Mouse (Mus musculus): ENCODE results near the gene Ltn1. TPM values are rescaled to one million over a fixed set of nuclear protein-coding genes. Genes with fewer than 3 reads are reported as not detected.

Ltn1 gene
- total RNA-seq (2021): 10 to 100 TPM; 44.9 to 46.5 TPM

DNA sequence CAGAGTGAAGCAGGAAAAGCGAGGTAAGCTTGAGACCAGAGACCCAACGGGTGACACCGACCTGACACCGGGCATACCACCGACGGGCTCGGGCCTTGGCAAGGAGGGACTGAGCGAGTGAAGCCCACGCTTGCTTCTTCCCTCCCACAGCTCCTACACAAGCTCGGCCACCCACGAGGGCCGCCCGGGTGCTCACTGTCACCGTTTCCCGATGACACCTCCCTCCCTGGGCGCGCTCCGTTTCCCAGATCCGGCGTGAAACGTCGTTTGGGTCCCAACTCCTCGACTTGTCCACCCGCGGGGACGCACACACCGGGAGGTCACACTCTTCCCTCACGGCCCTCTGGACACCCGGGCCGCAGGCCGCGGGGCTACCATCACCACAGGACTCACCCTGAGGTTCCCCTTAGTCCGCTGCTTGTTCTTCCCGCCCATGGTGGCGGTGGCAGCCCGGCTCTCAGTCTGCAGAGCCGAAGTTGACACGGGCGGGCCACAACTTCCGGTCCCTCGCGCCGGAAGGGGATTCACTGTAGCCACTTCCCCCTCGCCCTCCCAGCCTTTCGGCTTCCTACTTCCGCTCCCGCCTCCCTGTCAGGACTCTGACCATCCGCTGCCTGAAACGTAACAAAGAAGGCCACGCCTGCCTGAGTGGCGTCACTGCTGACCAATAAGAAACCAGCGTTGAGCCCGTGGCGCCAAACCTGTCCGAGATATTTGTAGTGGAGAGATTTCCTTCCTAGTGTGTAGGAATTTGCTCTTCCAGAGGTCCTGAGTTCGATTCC is at the start of gene Ltn1:
Ltn1 (minus strand) TSS at position 580 of the 782 bp plus-strand sequence.
- peak; percentile 88 to 97 for DNase-seq (ENCODE audit: extremely low spot score in 1 of 2, low spot score in 1 of 2)

DNA sequence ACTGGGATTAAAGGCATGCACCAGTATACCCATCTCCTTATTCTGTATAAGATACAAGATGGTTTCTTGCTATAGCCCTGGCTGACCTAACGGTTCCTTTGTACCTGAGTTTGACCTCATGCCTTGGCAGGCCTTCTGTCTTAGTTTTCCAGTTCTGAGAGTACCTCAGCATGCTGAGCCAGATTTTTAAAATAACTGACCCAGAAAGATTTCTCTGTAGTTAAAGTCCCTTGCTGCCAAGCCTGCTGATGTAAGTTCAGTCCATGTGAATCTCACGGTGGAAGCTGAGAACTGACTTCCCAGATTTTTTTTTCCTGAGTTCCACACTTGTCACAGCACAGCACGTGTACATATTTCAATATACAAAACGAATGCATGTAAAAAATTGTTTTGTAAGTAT is 38.2 kb upstream of the Ltn1 start:
- no peak for DNase-seq (ENCODE audit: extremely low spot score in 1 of 2, low spot score in 1 of 2)

DNA sequence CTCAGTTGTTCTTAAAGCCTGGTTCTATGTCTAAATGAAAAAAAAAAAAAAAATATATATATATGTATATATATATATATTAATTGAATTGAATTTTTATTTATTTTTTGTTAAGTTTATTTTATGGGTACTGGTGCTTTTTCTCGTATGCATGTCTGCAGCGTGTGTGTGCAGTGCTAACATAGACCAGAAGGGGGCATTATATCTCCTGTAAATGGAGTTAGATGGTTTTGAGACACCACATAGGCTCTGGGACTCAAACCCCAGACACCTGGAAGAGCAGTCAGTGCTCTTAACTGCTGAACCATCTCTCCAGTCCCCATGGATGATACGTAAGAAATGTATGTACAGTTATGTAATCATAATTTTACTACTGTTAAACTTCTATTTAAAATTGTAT is 26.3 kb upstream of the Ltn1 start:
- no peak for DNase-seq (ENCODE audit: extremely low spot score in 1 of 2, low spot score in 1 of 2)

DNA sequence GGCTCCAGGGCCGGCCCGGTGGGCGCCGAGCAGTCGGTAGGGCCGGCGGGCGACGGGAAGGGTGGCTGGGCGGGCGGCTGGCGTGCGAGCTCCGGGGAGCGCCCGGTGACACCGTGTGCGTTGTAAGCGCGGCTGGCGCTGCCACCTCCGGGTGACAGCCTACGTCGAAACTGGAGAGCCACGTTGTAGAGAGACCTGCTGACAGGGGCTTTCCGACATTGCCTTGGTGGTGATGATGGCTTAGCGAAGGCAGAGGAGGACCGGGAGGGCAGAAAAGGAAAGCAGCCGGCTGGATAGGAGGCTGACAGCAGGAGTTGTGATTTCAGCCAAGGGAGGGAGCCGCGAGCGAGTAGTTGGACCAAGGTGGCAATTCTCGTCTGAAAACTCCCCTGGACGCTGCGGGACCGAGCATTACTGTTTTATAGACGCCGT is 22.8 kb upstream of the Ltn1 start:
- peak in 1 of 2 experiments; percentile 20 for DNase-seq (ENCODE audit: extremely low spot score in 1 of 2, low spot score in 1 of 2)

DNA sequence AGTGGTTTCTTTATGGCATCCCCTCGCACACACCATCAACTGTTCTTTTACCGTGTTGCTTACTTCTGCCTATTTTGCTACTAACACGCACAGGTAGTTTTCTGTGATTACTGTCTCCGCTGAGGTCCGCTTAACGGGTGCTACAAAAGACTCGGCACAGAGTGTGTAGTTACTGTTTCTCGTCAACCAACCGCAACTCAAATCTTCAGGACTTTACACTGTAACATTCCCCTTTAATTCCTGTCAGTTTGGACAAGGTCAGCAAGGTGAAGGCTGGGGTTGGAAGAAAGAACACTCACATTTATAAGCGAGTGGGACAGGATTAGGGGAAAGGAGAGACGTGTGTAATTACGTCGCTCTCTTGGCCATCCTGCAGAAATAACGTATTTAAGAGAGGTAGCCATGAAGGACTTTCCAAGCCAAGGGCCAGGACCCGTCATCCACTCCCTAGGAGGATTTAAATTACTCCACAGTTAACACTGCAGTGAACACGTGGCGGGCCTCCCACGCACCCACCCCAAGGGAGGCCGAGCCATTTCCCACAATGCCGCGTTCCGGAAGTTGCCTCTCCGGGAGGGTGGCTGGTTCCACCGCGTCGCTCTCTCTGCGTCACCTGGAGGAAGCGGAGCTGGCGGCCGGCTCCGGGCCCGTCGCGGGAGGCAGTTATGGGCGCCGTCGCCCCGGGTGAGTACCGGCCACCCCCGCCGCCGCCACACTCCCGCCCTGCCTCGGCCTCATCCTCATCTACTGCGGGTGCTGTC is 22.2 kb upstream of the Ltn1 start, which contains the start of gene Usp16:
Usp16 (plus strand) TSS at position 285 of the 761 bp plus-strand sequence.
- DNase-seq (ENCODE audit: extremely low spot score in 1 of 2, low spot score in 1 of 2): peak; percentile 90 to 97

DNA sequence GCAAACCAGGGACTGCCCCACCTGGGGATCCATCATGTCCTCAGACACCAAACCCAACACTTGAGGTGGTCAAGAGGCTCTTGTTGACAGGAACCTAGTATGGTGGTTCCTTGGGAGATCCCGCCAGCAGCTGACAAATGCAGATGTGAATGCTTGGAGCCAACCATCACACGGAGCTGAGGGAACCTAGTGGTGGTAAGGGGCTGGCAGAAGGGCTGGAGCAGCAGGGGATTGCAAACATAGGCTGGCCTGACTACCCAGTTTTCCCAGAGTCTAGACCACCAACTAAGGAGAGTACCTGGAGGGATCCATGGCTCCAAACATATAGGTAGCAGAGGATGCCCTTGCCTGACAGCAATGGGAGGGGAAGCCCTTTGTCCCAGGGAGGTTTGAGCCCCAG is 20.8 kb upstream of the Ltn1 start:
- DNase-seq (ENCODE audit: extremely low spot score in 1 of 2, low spot score in 1 of 2): no peak

DNA sequence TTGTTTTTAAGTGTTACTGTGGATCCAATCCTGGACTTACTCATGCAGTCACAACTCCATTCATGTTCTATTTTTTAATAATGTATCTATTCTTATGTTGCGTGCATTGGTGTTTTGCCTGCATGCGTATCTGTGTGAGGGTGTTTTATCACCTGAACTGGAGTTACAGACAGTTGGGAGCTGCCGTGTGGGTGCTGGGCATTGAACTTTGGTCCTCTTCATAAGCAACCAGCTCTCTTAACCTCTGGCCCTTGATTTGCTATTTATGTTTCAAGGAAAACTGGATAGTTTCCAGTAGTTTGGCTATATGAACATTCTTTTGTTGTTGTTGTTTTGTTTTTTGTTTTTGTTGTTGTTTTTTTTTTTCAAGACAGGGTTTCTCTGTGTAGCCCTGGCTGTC is 13.1 kb upstream of the Ltn1 start:
- no peak for DNase-seq (ENCODE audit: extremely low spot score in 1 of 2, low spot score in 1 of 2)

DNA sequence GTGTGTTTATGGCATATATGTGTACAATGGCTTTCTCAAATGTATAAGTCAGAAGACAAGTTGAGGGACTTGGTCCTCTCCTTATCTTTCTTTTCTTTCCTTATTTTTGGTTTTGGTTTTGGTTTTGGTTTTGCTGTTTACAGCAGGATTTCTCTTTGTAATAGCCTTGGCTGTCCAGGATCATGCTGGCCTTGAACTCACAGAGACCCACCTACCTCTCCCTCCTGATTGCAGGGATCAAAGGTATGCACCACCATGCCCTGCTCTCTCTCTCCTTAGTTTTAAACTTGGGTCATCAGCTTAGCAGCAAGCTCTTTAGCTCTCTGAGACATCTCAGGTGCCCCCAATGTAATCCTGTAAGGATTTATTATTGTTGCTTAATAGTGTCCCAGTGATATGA is 12.7 kb upstream of the Ltn1 start:
- no peak for DNase-seq (ENCODE audit: extremely low spot score in 1 of 2, low spot score in 1 of 2)

DNA sequence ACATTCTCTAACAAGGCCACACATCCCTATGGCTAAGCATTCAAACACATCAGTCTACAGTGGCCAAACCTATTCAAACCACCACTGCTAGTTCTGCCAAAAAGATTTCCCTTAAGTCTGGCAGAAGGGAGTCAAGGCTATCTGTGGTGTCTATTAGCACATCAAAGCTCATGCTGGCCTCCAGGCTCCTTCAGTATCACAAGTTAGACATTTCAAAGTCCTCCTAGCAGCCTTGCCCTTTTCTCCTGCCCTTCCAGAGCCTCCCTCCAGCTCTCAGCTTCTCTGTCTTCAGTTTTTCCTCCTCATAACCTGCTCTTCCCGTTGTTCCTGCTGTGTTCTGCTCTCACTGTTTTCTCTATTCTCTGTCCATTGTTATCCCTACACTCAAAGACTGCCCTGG is 11.7 kb upstream of the Ltn1 start:
- no peak for DNase-seq (ENCODE audit: extremely low spot score in 1 of 2, low spot score in 1 of 2)

DNA sequence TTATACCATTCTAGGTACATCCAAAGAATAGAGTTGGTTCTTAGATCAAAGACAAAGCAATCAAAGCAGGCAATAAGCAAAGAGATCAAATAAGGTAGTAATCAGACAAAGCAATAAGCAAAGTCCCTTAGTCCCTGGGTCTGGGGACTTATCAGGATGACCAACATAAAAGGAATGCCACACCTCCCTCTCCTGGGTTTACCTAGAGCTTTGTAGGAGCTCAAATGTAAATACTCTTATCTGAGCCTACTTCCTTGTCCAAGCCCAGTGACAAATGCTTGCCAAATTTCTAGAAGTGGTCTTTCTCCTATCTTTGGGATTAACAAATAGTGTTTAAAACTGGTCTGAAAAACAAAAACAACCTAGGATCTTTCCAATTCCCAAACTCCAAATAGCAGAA is 10.8 kb upstream of the Ltn1 start:
- DNase-seq (ENCODE audit: extremely low spot score in 1 of 2, low spot score in 1 of 2): no peak

DNA sequence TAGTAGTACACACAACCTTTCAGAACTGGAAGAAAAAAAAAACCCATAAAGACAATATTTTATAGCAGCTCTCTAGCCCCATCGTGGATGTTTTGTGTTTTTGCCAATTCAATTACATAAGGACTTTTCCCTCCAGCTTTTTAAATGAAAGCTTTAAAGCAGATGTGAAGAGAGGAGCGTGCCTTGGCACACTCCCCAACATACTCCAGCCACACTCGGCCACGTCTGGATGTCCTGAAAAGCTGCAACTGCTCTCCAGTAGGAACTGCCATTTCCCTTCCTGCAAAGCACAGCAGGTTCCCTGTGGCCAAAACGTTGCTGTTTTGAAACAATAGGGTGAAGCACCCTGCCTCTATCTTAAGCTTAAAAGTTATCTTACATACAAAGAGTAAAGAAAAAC is 9.9 kb upstream of the Ltn1 start:
- DNase-seq (ENCODE audit: extremely low spot score in 1 of 2, low spot score in 1 of 2): no peak

DNA sequence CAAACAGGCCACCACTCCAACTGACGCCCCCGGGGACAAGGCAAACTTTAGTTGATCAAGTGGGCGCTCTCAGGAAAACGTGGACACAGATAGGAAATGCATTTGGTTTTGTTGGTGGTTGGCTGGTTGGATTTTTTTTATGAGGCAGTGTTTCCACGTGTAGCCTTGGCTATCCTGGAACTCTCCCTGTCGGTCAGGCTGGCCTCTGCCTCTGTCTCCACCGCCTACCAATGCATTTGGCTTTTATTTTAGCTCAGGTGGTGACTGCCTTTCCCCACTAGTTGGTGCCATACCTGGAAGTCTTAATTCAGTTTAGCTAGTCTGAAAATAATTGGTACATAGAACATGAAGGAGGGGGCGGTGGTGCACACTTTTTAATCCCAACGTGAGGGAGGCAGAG is 8.7 kb upstream of the Ltn1 start:
- DNase-seq (ENCODE audit: extremely low spot score in 1 of 2, low spot score in 1 of 2): no peak

DNA sequence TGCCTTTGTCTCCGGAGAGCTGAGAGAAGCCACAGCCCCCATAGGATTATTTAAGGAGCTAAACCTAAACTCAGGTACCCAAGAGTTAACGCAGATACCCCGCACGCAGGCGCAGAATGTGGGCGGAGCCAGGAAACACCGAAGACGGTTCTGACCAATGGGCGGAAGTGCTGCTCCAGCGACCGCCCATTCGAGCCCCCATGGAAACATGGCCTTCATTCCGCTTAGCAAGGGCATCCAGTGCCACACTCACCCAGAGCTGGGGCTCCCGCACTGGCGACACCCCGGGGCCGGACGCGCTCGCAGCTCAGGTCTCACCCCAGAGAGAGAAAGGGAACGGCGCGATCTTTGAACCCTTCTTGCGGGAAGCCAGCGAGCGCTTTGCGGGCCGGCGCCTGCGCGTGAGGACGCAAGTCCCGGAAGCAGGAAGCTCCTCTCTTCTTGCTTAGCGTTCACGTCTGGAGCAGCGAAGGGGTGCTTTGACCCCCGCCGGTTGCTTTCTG is 7.8 kb upstream of the Ltn1 start, which contains the start of gene Rwdd2b:
Rwdd2b (minus strand) TSS at position 390 of the 503 bp plus-strand sequence.
- peak; percentile 84 to 93 for DNase-seq (ENCODE audit: extremely low spot score in 1 of 2, low spot score in 1 of 2)

DNA sequence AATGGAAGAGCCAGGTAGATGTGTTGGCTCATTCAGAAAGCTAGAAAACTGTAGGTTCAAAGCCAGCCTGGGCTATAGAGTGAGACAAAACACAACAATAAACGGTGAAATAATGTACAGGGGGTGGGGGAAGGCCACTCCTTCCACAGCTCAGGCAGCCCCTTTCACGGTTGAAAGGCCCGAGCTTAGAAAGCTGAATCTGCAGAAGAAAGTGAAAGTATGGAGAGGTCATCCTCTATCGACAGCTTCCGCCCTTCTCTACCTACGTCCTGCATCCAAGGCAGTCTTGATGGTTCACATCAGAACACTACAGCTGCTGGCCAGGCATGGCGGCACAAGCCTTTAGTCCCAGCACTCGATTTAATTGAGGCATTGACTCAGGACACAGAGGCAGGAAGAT is 6.3 kb upstream of the Ltn1 start:
- no peak for DNase-seq (ENCODE audit: extremely low spot score in 1 of 2, low spot score in 1 of 2)

DNA sequence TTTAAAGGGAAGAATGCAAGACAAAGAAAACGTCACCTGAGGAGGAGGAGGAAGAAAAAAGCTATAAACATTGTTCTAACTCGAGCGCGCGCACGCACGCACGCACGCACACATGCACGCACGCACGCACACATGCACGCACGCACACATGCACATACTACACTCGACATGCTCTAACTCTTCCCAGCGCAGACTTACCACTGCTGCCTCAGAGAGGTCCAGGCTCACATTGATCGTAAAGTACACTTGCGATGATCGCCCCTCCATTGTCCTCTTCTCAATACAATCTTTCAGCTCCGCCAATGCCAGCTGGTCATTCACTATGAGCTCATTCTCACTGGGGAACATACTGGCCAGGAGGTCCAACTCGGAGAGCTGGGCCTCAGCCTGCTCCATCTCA is 4.7 kb upstream of the Ltn1 start:
- no peak for DNase-seq (ENCODE audit: extremely low spot score in 1 of 2, low spot score in 1 of 2)

DNA sequence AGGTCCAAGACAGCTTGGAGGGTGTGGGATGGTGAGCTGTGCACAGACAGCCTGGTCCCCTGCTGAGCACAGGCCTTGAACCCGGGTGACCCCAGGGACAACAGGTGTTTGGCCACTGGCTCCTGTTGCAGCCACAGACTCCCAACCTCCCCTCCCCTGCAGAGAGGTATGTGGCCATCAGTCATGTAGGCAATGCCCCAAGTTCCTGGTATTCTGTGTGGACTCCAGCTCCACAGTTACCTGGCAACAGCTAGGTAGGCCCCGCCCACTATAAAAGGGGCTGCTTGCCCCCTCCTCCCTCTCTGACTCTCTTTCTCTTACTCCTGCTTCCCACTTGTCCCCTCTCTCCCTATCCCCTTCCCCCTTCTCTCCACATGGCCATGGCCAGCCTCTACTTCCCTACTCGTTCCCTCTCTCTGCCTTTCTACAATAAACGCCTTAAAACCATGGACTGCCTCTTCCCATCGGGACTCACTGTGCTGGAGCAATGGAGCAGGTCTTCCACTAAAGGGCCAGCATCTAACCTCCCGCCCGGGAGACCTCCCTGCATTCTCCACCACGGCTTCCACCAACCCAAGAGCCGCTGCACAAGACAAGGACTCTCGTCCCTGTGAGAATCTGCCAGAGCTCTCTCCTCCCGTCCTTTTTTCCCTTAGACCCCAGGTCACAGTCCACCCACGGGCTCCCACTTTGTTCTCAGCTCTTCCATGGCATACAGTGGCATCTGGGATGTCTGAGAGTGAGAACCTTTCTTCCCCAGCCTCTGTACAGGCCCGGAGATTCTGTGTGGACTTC is 3.2 kb upstream of the Ltn1 start:
- no peak for DNase-seq (ENCODE audit: extremely low spot score in 1 of 2, low spot score in 1 of 2)

DNA sequence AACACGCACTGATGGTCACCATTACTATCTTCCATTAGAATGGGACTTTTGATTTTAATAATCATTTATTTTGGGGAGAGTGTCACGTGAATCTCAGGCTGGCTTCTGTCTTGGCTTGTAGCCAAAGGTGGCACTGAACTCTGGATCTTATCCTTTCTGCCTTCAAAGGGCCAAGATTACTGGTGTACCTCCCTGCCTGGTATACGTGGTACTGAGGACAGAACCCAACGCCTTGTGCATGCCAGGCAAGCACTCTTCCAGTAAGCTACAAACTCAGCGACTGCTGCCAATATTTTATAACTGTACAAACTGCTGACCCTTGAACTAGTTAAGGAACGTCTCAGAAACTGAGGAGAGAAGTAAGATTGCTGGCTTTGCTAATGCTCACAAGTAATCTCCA is 2.5 kb upstream of the Ltn1 start:
- DNase-seq (ENCODE audit: extremely low spot score in 1 of 2, low spot score in 1 of 2): no peak

DNA sequence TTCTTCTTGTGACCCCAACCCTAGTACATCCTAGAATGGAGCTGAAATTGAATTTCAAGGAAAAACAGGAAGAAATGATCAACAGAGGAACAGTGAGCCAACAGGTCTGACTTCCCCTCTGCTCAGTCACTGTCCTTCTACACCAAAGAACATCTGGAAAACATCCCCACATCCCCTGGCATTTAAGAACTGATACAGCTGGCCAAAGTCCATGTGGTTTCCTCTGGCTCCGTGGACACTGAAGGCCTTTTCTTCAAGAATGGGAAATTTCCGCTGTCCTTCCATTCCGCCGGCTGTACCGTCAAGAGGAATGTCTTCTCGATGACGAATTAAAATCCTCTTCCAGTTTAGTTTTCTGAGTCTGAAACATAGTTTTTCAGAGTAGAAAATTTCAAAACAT is 1.9 kb upstream of the Ltn1 start:
- no peak for DNase-seq (ENCODE audit: extremely low spot score in 1 of 2, low spot score in 1 of 2)

DNA sequence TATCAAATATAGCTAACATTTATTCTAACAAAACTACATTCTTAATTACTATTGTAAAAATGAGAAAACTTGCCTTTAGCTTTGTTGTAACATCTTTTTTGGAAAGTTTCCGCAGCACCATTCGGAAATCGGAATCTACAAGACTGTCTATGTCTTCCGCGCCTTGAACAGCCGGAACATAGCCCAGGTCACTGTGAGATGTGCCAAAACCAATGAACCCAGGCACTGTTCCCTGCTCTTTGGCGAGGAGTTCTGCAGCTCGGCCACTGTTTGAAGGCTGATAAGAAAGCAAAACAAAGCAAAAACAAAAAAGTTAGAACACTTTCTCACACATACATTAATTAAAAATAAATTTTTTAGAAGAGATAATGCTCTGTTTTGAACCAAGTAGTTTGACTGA is 4.9 kb downstream of the Ltn1 start:
- no peak for DNase-seq (ENCODE audit: extremely low spot score in 1 of 2, low spot score in 1 of 2)

DNA sequence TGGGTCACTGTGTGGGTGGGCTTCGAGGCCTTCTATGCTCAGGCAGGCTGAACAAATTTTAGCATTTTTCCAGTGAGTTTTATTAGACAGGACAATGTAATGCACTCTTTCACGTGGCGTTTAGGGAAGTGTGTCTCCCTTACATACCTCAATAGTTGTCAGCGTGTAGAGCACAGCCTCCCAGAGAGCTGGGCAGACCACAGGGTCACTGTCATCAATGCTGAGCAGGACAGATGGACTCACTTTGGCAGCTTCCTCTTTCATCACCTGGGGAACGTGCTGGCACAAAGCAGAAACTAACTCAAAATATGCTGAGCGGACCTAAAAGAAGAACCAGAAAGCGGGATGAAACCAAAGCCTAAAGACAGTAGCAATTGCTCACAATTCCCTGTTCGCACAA is 11.8 kb downstream of the Ltn1 start:
- no peak for DNase-seq (ENCODE audit: extremely low spot score in 1 of 2, low spot score in 1 of 2)

DNA sequence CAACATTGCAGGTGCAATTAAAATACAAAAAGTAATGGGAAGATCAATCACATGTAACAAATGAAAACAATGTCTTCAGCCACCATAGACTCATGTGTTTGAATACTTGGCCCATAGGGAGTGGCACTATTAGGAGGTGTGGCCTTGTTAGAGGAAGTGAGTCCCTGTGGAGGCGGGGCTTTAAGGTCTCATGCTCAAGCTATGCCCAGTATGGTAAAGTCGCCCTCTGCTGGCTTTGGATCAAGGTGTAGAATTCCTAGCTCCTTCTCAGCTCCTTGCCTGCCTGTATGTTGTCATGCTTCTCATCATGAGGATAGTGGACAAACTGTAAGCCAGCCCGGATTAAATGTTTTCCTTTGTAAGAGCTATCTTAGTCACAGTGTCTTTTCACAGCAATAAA is 27.4 kb downstream of the Ltn1 start:
- DNase-seq (ENCODE audit: extremely low spot score in 1 of 2, low spot score in 1 of 2): no peak

Measured in layer of hippocampus, postnatal 25 days (tissue).